Mouse (Mus musculus) megakaryocyte, embryonic 14.5 days (primary cell): ENCODE data around the gene Rps6ka1.

Experiments
- FLI1 ChIP-seq: IDR thresholded peaks from 2 replicates; pipeline ENCODE4 v1.6.1; 2012; ENCODE audit warnings: low read length, inconsistent platforms, mixed read lengths
- GATA1 ChIP-seq: IDR thresholded peaks from 3 replicates; pipeline ENCODE4 v1.6.1; 2012; ENCODE audit warnings: mixed read lengths, low read length, inconsistent platforms, borderline replicate concordance

DNA sequence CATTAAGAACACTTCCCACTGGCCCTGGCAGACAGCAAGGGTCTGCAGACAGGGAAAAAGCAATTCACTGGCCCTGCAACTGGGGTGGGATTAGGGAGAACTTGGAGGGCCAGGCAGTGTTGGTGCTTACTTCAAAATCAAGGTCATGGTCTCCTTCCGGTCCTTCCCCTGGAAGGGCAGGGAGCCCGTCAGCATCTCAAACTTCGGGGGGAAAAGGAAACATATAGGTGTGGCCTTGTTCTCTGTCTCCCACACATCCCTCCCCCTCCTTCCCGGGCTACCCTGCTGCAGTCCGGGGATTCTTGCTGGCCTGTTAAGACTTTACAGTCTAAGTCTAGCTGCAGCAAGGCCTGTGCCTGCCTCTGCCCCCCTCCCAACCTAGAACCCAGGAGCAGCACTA is 22.4 kb downstream of the Rps6ka1 start:
- no peak for TF ChIP-seq FLI1
- TF ChIP-seq GATA1, result no peak
